Mouse (Mus musculus) hindbrain, embryonic 14.5 days (tissue): Measurements from ENCODE around the gene Orc6. TPM values are rescaled to one million over a fixed set of nuclear protein-coding genes. Genes with fewer than 3 reads are reported as not detected.

Experiments
- ATAC-seq: fragments of 200-750 bp; cut with Nextera tagmentation; 2 replicates; pipeline ENCODE4 v1.8.0; 2017; ENCODE audit warnings: moderate number of reproducible peaks, mild to moderate bottlenecking, moderate TSS enrichment, moderate library complexity; ENCODE audit not compliant: low FRiP score
- DNase-seq: peaks from one replicate; pipeline ENCODE4 v3.0.0-alpha.2; 2015; ENCODE audit warnings: low spot score
- H3K27ac ChIP-seq: fragments of 300-500 bp; sonication (generic); 2 replicates; pipeline ENCODE4 v1.5.1; 2014; ENCODE audit warnings: mild to moderate bottlenecking, moderate library complexity
- H3K27me3 ChIP-seq: fragments of 300-500 bp; sonication (generic); 2 replicates; pipeline ENCODE4 v1.6.1; 2014; ENCODE audit warnings: mild to moderate bottlenecking, low read length, mixed read lengths; ENCODE audit not compliant: control insufficient read depth, insufficient read depth
- H3K36me3 ChIP-seq: fragments of 300-500 bp; sonication (generic); replicated peaks from 2 replicates; pipeline ENCODE4 v1.6.1; 2014; ENCODE audit not compliant: control insufficient read depth, insufficient read depth
- H3K4me1 ChIP-seq: fragments of 300-500 bp; sonication (generic); replicated peaks from 2 replicates; pipeline ENCODE4 v1.6.1; 2014; ENCODE audit warnings: antibody characterized with exemption, low read length, mixed read lengths; ENCODE audit not compliant: control insufficient read depth, insufficient read depth
- H3K4me2 ChIP-seq: fragments of 300-500 bp; sonication (generic); replicated peaks from 2 replicates; pipeline ENCODE4 v1.6.1; 2014; ENCODE audit warnings: mild to moderate bottlenecking, moderate library complexity
- H3K4me3 ChIP-seq: fragments of 300-500 bp; sonication (generic); replicated peaks from 2 replicates; pipeline ENCODE4 v1.5.1; 2014; ENCODE audit warnings: mild to moderate bottlenecking, low read length
- H3K9ac ChIP-seq: fragments of 300-500 bp; sonication (generic); 2 replicates; pipeline ENCODE4 v1.6.1; 2014
- H3K9me3 ChIP-seq: fragments of 300-500 bp; sonication (generic); 2 replicates; pipeline ENCODE4 v1.6.1; 2016; ENCODE audit warnings: low read length; ENCODE audit not compliant: control insufficient read depth
- WGBS: fragments of 180-500 bp; shearing (Covaris S2); extraction: QIAGEN DNeasy Blood & Tissue Kit; methylation state at CpG from one replicate; pipeline ENCODE4 v1.1.7; 2014; 5-methylcytosine and 5-hydroxymethylcytosine counted together
- polyA plus RNA-seq: library from polyadenylated mRNA; unstranded; fragments of >200 nt; fragmentation: Nextera tagmentation; extraction: Ambion mirVana; gene quantifications from 2 replicates; pipeline ENCODE4 v1.2.1, GENCODE M21; 2014

Orc6 gene
- polyA plus RNA-seq, 1 experiment from 2014 or later = 74.2 TPM

DNA sequence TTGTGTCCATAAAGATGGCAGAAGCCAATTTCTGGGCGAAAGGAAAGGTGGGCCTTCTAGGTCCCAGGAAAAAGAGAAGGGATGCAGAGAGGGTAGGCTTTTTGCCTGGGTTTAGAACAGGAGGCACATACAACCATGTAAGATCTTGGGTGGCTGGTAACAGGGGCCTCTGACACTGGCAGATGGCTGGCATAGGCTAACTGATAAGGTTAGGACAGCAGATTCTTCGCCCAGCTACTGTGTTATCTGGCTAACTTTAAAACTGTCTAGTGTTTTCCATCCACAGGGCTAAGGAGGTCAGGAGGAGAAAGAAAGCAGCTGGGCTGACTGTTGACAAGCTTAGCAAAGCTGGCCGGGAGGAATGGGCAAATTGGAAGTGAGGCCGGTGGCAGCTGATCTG is 19.1 kb downstream of the Orc6 start:
- ATAC-seq = no peak
- Histone ChIP-seq H3K9me3 (no peaks in the 10 kb centered on the region), H3K27ac (no peak overlapping the region), H3K27me3 (no peaks in the 10 kb centered on the region), H3K4me3 (no peak overlapping the region), H3K4me1 (no peaks in the 10 kb centered on the region), H3K36me3 (no peaks in the 10 kb centered on the region), H3K4me2 (no peak overlapping the region), H3K9ac (no peak overlapping the region)
- 95% methylated on average over 4 of the region's 4 CpGs for WGBS
- DNase-seq = no peak

DNA sequence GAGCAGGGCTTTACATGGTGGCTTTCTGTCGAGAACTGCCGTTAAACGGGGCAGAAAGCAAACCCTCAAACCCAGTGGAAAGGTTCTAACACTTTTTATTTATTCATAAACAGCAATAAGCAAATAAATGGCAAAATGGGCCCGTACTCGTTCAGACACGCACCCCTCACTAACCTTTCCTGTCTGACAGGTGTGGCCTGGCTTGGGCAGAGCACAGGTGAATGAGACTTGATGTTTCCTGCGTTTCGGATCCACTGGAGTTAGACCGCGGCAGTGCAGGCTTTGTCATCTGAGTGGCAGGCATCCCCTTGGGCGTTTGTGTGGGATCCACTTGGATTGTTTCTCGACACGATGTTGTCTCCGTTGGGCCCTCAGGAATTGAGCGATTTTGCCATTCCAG is 22.5 kb downstream of the Orc6 start:
- Histone ChIP-seq H3K4me3 (no peak overlapping the region), H3K9me3 (no peaks in the 10 kb centered on the region), H3K36me3 (no peaks in the 10 kb centered on the region), H3K27ac (no peak overlapping the region), H3K9ac (no peak overlapping the region), H3K4me2 (no peak overlapping the region), H3K27me3 (no peaks in the 10 kb centered on the region), H3K4me1 (no peaks in the 10 kb centered on the region)
- DNase-seq = no peak
- no peak for ATAC-seq
- WGBS = 91% methylated on average over 15 of the region's 15 CpGs

- Histone ChIP-seq H3K36me3 (no peaks in the 10 kb centered on the region), H3K4me2 (no peak overlapping the region), H3K4me3 (no peak overlapping the region), H3K27me3 (no peaks in the 10 kb centered on the region), H3K9me3 (no peaks in the 10 kb centered on the region), H3K9ac (no peak overlapping the region), H3K27ac (no peak overlapping the region), H3K4me1 (no peaks in the 10 kb centered on the region)
- ATAC-seq (no peak), DNase-seq (no peak)
- WGBS = 81% methylated on average over 3 of the region's 3 CpGs
These were observed 23.7 kb downstream of the Orc6 start for GRCm38 (mm10) chr8:85323084-85323483.

- H3K4me3 ChIP-seq = no peak overlapping the region
- H3K27ac ChIP-seq = no peak overlapping the region
- WGBS = 80% methylated on average over 9 of the region's 9 CpGs
- no peaks in the 10 kb centered on the region for H3K9me3 ChIP-seq
- no peaks in the 10 kb centered on the region for H3K27me3 ChIP-seq
- H3K4me2 ChIP-seq = no peak overlapping the region
- H3K36me3 ChIP-seq = no peaks in the 10 kb centered on the region
- ATAC-seq = no peak
- no peak overlapping the region for H3K9ac ChIP-seq
- no peaks in the 10 kb centered on the region for H3K4me1 ChIP-seq
- DNase-seq = no peak
These were observed 27.6 kb downstream of the Orc6 start for GRCm38 (mm10) chr8:85327036-85327435.

DNA sequence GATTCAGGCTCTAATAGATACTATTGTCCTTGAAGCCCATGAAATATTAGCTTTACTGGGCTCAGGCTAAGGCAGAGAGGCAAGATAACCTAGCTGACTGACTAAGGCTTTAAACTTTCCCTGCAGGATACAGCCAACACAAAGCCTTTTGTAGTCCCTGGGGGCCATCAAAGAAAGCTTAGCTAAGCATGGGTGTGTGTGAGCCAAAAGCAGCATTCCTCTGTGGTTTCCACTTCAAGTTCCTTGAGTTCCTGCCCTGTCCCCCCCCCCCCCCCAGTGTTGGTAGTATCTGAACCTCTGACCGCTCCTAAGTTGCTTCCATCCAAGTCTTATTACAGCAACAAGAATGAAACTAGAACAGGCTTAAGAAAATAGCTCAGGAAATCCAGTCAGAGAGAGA is 30.1 kb downstream of the Orc6 start:
- WGBS = 78% methylated on average over 1 of the region's 1 CpGs
- no peak for DNase-seq
- Histone ChIP-seq H3K9ac (no peak overlapping the region), H3K27ac (no peak overlapping the region), H3K4me3 (no peak overlapping the region), H3K27me3 (no peaks in the 10 kb centered on the region), H3K36me3 (no peaks in the 10 kb centered on the region), H3K4me1 (no peaks in the 10 kb centered on the region), H3K9me3 (no peaks in the 10 kb centered on the region), H3K4me2 (no peak overlapping the region)
- ATAC-seq = no peak

DNA sequence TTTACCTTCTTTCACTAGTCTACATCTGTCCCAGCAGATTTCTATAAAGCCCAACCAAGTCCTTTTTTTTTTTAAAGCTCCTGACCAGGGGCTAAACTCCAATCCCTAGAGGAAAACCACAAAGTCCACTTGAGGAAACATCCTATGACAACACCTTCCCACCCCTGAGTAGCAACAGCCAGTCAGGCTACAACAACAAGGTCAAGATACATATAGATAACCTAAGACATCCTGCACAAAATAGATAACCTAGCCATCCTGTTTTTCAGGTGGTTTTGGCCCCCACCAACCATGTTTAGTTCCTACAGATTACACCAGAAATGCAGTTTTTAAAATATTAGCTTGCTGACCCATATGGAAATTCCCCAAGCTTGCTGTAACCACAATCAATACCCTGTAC is 35.7 kb downstream of the Orc6 start:
- Histone ChIP-seq H3K4me1 (no peaks in the 10 kb centered on the region), H3K27ac (no peak overlapping the region), H3K36me3 (no peaks in the 10 kb centered on the region), H3K9me3 (no peaks in the 10 kb centered on the region), H3K9ac (no peak overlapping the region), H3K27me3 (no peaks in the 10 kb centered on the region), H3K4me2 (no peak overlapping the region), H3K4me3 (no peak overlapping the region)
- ATAC-seq (no peak), DNase-seq (no peak)

GRCm38 (mm10) chr8:85336211-85336933 is 36.9 kb downstream of the Orc6 start:
- 82% methylated on average over 6 of the region's 6 CpGs for WGBS
- no peak for ATAC-seq
- no peak overlapping the region for H3K27ac ChIP-seq

DNA sequence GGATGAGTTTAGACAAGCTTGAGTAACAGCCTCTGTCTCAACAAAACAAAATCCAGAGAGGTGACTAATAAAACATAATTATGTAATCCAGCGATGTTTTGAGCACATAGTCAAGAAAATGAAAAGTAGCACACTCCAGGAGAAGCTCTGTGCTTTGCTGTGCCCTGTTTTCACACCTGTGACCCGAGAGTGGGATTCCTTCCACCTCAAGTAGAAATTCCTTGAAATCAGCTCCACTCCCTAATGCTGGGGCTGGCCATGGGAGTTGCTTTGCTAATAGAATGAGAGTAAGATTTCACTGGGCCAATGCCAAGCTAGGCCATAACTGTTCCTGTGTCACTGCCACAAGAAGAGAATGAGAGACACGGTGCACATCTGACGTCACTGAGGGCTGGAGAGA is 38.2 kb downstream of the Orc6 start:
- H3K27ac ChIP-seq = no peak overlapping the region
- 86% methylated on average over 4 of the region's 4 CpGs for WGBS
- no peak overlapping the region for H3K4me3 ChIP-seq
- ATAC-seq (no peak), DNase-seq (no peak)
- no peaks in the 10 kb centered on the region for H3K4me1 ChIP-seq
- H3K27me3 ChIP-seq = no peaks in the 10 kb centered on the region
- H3K9ac ChIP-seq = no peak overlapping the region
- H3K9me3 ChIP-seq = no peaks in the 10 kb centered on the region
- H3K36me3 ChIP-seq = no peaks in the 10 kb centered on the region
- no peak overlapping the region for H3K4me2 ChIP-seq

More at GRCm38 (mm10) chr8:85336211-85336933, 36.9 kb downstream of the Orc6 start:
- H3K9ac ChIP-seq = no peak overlapping the region
- no peak overlapping the region for H3K4me2 ChIP-seq
- H3K4me3 ChIP-seq = no peak overlapping the region
- H3K27me3 ChIP-seq = no peaks in the 10 kb centered on the region
- H3K4me1 ChIP-seq = no peaks in the 10 kb centered on the region
- no peaks in the 10 kb centered on the region for H3K9me3 ChIP-seq
- H3K36me3 ChIP-seq = no peaks in the 10 kb centered on the region
- no peak for DNase-seq

GRCm38 (mm10) chr8:85339871-85340573 is 40.6 kb downstream of the Orc6 start:
- WGBS = 69% methylated on average over 5 of the region's 5 CpGs
- ATAC-seq (no peak), DNase-seq (no peak)

More at GRCm38 (mm10) chr8:85339871-85340573, 40.6 kb downstream of the Orc6 start:
- Histone ChIP-seq H3K9ac (no peak overlapping the region), H3K27me3 (no peaks in the 10 kb centered on the region), H3K4me3 (no peak overlapping the region), H3K36me3 (no peaks in the 10 kb centered on the region), H3K9me3 (no peaks in the 10 kb centered on the region), H3K27ac (no peak overlapping the region), H3K4me1 (no peaks in the 10 kb centered on the region), H3K4me2 (no peak overlapping the region)
